Mouse (Mus musculus) CH12.LX (cell line): Measurements from ENCODE around the gene Nfix.

Experiments used
- CHD1 ChIP-seq: IDR thresholded peaks from 2 replicates; pipeline ENCODE4 v1.6.1; 2012; ENCODE audit warnings: low read depth, low read length, improper control_type of control experiment, inconsistent platforms
- CTCF ChIP-seq, 2 experiments: IDR thresholded peaks in 1 of 2; conservative IDR thresholded peaks in 1 of 2; 2 replicates each; pipeline ENCODE4 v1.5.1; 2011 to 2012; ENCODE audit warnings: low read depth in 2 of 2, low read length in 2 of 2, improper control_type of control experiment in 1 of 2, inconsistent platforms in 1 of 2, mild to moderate bottlenecking in 1 of 2, moderate library complexity in 1 of 2
- ELF1 ChIP-seq: IDR thresholded peaks from 2 replicates; pipeline ENCODE4 v1.6.1; 2014; ENCODE audit warnings: low read depth, mild to moderate bottlenecking, inconsistent platforms, low read length, improper control_type of control experiment
- KAT2A ChIP-seq: IDR thresholded peaks from 2 replicates; pipeline ENCODE4 v1.6.1; 2012; ENCODE audit warnings: low read length, improper control_type of control experiment, inconsistent platforms; ENCODE audit not compliant: insufficient replicate concordance
- POLR2A ChIP-seq: IDR thresholded peaks from 2 replicates; pipeline ENCODE4 v1.6.1; 2011; ENCODE audit warnings: low read depth, mild to moderate bottlenecking, improper control_type of control experiment, low read length
- SMC3 ChIP-seq: IDR thresholded peaks from 2 replicates; pipeline ENCODE4 v1.6.1; 2011; ENCODE audit warnings: low read depth, low read length, improper control_type of control experiment
- TCF12 ChIP-seq: IDR thresholded peaks from 2 replicates; pipeline ENCODE4 v1.6.1; 2014; ENCODE audit warnings: low read depth, mild to moderate bottlenecking, inconsistent platforms, low read length, improper control_type of control experiment
- USF1 ChIP-seq: IDR thresholded peaks from 2 replicates; pipeline ENCODE4 v1.6.1; 2014; ENCODE audit warnings: low read depth, mild to moderate bottlenecking, inconsistent platforms, low read length, improper control_type of control experiment
- USF2 ChIP-seq: conservative IDR thresholded peaks from 2 replicates; pipeline ENCODE4 v1.6.1; 2011; ENCODE audit warnings: low read depth, low read length, improper control_type of control experiment
- ZC3H11A ChIP-seq: IDR thresholded peaks from 2 replicates; pipeline ENCODE4 v1.6.1; 2012; ENCODE audit warnings: low read depth, mild to moderate bottlenecking, inconsistent platforms, low read length, improper control_type of control experiment
- ZNF384 ChIP-seq: IDR thresholded peaks from 2 replicates; pipeline ENCODE4 v1.6.1; 2012; ENCODE audit warnings: low read depth, low read length, improper control_type of control experiment, inconsistent platforms

DNA sequence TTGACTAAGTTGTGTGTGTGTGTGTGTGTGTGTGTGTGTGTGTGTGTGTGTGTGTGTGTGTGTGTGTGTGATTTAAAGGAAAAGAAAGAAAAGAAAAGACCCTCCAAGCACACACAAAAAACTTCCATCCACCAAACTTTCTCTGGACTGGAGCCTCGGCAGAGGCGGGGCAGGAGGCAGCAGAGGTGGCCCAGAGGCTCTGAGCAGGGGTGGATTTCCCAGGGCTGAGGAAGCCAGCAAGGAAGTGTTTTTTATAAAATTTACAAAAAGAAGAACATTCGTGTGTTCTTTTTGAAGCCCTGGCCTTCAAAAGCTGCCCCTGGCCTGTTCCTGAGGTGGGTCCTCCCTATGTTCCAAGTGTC, 87.4 kb downstream of the Nfix start:
- TF ChIP-seq USF1 (no peak), USF2 (no peak), POLR2A (no peak), ZNF384 (no peak), CTCF (conservative IDR thresholded peaks at IDR 0.05 in 1 of 2, IDR thresholded peaks at IDR 0.05 in 1 of 2; ENCODE audit: low read depth in 2 of 2, low read length in 2 of 2) (no peak), ZC3H11A (no peak), CHD1 (no peak), KAT2A (no peak), ELF1 (no peak), SMC3 (no peak), TCF12 (no peak)
